Mouse (Mus musculus) layer of hippocampus, adult 9-10 months (tissue): ENCODE measurements at regions not wholly inside any gene's neighbourhood (a gene's known extent, or its start where the extent isn't known, plus 50 kb on each side); places are given as distances from the start of the nearest gene placed in this dataset.
"Not testable (repeated sequence)": the region's sequence is repeated elsewhere in the genome, so short reads cannot be mapped to it uniquely, and the experiment has no call there.

Source experiments
- DNase-seq: peaks from one replicate; pipeline ENCODE4 v3.0.0; 2022; ENCODE audit warnings: low spot score

DNA sequence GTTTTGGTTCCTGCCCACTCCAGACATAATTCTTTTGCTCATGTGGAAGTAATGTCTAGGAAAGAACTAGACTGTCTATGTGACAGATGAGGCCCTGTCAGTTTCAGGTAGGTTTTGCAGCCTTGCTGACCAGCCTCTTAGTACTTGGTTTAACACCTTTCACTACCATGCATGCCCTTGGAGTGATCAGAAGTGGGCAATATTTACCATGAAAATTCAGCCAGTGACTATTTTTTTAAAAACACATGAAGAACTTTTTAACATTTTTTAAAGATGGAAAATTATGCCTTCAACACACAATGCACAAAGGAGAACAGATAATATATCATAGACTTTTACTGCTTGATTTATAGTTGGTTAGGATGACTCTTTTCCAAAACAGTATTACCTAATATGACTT lies 58.1 kb downstream of the Cox7c start:
- no peak for DNase-seq

DNA sequence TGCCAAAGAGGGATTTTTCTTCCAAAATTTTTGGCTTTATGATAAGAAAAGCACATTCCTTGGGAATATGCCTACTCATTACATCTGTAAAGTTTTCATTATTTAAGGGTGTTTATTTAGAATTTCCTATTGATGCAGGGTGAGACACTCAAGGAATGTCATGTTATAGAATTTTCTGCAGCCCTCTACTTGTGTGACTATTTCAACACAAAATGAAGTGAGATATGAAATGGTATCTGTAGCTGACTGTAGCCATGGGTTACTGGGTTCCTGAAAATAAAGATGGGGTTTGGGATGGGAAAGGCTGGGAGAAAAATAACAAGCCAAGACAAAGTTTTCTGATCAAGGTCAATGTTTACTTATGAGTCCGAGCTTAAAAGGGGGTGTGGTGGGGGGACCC lies 64.6 kb downstream of the Cox7c start:
- no peak for DNase-seq

DNA sequence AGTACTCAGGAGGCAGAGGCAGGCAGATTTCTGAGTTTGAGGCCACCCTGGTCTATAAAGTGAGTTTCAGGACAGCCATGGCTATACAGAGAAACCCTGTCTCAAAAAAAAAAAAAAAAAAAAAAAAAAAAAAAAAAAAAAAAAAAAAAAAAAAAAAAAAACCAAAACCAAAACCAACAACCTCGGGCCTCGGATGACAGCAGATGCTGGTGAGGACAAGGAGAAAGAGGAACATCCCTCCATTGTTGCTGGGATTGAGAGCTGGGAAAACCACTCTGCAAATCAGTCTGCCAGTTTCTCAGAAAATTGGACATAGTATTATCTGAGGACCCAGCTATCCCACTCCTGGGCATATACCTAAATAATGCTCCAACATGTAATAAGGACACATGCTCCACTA lies 82.7 kb downstream of the Cox7c start:
- DNase-seq: not testable (repeated sequence)

DNA sequence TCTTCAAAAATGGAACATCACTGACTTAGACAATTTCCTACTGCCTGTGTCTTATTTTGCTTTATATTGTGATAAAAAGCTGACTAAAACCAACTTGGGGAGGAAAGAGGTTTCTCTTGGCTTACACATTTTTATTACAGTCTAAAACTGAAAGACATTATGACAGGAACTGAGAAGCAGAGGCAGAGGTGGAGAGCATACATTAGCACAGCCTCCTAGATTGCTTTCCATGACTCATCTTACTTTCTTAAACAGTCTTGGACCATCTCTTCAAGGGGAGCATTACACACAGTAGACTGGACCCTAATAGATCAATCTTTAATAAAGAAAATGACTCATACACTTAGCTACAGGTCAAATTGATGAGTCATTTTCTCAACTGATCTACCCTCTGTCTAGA lies 91.4 kb downstream of the Cox7c start:
- no peak for DNase-seq

DNA sequence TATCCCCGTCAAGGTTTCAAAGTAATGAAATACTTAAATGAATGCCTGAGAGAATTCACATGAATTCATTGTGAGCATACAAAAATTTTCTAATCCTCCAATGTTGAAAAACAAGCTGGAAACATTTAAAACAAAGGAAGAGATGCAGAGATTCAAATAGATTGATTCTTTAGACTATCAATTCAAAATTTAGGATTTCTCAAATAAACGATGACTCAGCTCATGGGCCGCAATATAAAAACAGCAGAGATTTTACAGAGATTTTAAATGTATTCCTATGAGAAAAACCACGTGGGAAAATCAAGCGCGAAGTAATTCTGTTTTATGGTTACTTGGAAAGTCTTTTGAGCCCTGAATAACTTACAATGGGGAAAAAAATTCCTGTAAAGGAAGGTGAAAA lies 93.8 kb downstream of the Cox7c start:
- no peak for DNase-seq

DNA sequence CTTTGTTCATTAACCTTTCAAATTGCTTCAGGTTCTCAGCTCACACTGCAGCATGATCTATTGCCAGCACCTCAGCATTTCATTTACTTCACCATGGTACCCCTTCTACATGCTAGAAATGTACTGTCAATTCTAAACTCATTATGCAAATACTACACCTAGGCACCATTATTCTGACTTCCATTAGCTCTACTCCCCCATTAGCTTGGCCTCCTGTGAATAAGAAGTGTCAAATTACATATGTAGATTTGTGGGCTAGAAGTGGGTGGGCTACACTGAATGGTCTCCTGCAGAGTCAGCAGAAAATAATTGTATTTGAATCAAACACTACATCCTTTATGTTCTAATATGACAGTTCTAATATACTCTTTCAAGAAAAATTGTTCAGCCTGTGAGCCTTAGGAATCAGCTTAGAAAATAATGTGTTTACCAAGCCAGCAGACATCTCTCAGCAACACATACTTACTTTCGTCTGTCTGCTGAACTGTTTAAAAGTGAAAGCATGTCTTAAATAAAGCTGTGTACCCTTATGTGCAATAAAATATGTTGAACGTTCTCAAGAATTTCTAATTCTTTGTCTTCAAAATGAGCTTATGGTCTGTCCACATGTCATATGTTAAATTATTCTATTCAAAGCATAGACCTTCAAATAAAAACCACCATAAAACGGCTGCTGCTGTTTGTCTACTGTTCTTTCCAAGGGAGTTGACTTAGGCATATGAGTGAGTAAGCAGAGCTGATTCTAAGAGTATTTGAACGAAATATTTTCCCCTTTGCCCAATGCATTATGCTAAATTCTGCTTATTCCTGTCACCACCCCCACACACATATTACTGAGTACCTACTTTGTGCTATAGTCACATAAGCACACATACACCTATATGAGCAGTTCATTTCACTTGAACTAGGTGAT lies 119.6 kb downstream of the Cox7c start:
- no peak for DNase-seq

DNA sequence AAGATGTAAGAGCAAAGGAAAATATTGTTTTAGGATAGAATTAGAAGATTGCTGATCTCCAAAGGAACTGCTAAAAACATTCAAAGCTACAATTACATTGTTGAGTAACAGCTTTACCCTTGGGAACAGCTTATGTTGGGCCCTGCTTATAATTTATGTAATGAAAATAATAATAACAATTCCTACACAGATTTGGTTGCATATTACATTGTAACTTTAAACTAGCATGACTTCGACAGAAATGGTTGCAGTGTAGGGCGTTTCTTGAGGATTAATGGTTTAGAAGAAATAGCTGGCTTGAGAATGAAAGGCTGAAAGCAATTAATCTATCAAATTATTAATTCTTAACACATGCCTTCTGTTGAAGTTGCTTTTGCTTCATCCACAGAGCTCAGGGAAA lies 120.4 kb downstream of the Cox7c start:
- DNase-seq: no peak

DNA sequence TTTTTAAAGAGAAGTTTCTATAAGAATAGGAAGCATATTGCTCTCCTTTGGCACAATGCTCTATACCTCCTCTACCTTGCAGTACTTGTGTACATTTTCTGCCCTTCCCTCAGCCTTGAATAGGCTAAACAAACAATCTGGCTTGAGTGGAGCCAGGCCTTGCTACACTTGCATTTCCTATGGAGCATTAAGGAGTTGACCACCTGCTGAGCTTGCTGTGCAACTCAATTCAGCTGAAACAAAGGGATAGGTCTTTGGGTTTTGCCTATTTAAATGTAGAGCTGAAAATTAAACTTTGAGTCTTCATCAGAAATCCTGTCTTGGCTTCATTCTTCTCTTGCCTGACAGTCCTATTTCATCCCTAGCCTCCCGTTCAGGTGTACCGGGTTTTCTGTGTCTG lies 124.0 kb downstream of the Cox7c start:
- DNase-seq: no peak

DNA sequence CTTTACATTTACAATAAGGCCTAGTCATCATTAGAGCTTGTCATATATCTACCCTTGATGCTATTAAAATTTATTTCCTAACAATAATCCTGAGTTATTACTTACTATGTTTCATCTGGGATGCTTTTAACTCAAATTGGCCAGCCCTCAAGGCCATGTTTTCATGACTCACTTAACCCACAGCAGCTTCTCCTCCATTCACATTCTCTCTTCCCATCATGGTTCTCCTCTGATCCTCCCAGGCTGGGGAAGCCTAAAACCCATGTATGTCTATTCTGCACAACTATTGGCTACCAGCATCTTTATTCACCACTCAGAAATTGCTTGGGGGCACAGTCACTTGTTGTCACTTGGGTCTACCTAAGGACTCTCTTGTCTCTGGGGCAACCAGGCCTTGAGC lies 144.9 kb downstream of the Cox7c start:
- no peak for DNase-seq

DNA sequence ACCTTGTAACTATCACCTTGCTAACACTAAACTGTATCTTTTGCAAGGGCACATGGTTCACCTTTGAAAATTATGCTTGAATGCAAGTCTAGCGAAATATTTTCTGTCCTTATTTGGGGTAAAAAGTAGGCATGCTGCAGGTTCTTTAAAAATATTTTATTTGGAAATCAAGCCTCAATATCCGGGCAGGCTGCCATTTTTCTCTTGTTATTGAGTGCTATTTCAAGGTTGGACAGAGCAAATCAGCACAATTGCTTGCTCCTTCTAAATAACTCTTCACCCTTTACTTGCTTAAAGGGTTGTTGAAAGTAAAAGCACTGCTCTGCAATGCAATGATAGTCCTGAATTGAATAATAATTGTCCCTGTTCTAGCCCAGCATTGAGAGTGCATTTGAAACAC lies 149.0 kb downstream of the Cox7c start:
- no peak for DNase-seq

DNA sequence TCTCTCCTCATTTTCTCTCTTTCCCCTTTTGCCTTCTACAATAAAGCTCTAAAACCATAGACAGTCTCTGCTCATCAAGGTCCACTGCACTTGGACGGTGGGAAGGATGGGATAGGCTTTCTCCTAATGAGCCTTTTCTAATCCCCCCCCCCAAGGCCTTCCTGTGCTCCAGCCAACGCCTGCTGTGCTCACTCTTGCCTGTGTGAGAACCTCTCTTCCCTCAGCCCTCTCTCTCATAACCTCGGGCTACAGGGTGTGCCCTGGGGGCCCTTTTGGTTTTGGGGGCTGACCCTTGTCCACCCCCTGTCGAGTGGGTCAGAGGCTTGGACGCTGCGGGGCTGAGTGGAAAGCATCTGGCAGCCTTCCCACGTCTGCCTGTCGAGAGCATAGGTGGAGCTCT lies 151.6 kb downstream of the Cox7c start:
- no peak for DNase-seq

DNA sequence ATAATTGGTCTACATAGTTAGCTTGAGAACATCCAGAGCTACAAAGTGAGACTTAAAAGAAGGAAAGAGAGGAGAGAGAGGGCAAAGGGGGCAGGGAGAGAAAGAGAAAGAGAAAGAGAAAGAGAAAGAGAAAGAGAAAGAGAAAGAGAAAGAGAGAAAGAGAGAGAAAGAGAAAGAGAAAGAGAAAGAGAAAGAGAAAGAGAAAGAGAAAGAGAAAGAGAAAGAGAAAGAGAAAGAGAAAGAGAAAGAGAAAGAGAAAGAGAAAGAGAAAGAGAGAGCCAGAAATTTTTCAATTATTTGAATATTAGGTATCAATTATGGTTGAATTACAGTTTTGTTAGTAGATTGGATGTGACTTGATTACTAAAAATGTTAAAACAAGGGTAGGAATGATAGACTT lies 156.9 kb downstream of the Cox7c start:
- not testable (repeated sequence) for DNase-seq

DNA sequence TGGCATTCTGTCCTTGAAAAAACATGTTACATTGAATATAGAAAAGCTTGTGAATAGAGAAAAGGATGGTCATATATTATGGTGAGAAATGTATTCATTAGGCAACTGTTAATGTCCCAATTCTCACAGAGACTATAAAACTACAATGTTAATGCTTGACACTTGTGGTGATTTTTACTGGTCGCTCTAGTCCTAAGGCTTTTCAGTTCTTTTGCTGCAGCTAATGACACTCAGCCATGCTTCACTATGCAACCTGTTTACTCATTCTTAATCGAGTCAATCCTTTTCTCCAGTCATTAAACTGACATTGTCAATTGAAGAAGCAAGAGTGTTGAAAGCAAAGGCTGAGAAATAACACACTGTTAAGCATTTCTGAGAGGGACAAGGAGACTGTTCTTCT lies 163.9 kb downstream of the Cox7c start:
- DNase-seq: no peak

DNA sequence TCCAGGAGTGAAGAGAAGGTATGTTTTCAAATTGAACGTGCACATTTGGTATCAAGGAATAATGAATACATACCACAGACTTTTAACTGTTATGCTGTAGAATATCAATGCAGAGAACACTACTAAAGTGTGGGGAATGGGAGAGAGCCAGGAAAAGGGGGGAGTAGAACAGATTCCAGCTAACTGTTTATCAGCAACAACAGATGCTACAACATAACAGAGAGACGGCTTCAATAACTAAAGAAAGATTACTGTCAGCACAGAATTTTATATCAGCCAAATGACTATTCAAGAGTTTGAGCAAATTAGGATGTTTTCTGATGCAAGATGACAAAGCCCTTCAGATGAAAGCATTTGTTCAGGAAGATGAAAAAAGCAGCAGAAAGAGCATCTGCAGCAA lies 183.0 kb downstream of the Cox7c start:
- peak; percentile 9 for DNase-seq

DNA sequence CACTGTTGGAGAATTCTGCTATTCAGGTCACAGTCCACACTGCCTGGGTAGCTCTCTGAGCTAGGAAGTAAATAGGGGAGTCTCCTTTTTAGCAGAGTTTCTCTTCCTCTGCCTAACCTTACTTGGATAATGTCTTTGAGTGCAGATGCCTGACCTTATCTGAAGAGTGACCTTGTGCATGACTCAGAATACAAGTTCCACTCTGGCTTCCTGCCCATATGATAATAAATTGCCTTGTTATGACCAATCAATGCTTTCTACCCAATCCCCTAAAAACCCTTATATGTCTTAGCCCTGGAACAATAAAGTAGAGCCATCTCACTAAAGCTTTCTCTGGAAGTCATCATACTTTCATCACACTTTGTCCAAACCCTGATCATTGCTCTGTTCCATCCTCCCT lies 198.4 kb downstream of the Cox7c start:
- no peak for DNase-seq

DNA sequence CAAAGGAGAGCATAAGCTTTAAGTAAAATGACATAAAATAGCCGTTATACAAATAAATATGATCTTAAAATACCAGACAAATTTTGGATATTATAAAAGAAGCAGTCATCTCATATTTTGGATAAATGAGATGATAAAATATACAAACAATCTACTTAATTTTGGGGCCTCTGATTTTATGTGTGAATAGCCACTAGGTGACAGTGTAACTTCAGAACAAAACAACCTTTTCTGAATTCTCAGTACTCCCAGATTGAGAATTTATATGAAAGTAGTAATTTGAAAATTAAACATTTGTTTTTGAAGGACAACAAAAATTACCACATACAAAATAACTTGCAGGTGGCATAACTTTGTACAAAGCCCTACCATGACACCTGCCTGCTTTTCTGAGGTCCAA lies 216.8 kb downstream of the Cox7c start:
- no peak for DNase-seq
